Mouse (Mus musculus) lung, embryonic 14.5 days (tissue): ENCODE measurements at regions not wholly inside any gene's neighbourhood (a gene's known extent, or its start where the extent isn't known, plus 50 kb on each side); places are given as distances from the start of the nearest gene placed in this dataset.

ENCODE experiments used
- ATAC-seq: fragments of 200-750 bp; cut with Nextera tagmentation; 2 replicates; pipeline ENCODE4 v1.8.0; 2017; ENCODE audit warnings: mild to moderate bottlenecking, moderate TSS enrichment, moderate library complexity; ENCODE audit not compliant: insufficient read depth
- DNase-seq: peaks from one replicate; pipeline ENCODE4 v3.0.0-alpha.2; 2015
- H3K27ac ChIP-seq: fragments of 300-500 bp; sonication (generic); 2 replicates; pipeline ENCODE4 v1.5.1; 2014; ENCODE audit warnings: low read depth, mild to moderate bottlenecking, moderate library complexity
- H3K27me3 ChIP-seq: fragments of 300-500 bp; sonication (generic); 2 replicates; pipeline ENCODE4 v1.6.1; 2014; ENCODE audit warnings: low read length, control low read depth; ENCODE audit not compliant: insufficient read depth
- H3K36me3 ChIP-seq: fragments of 300-500 bp; sonication (generic); 2 replicates; pipeline ENCODE4 v1.6.1; 2014; ENCODE audit warnings: control low read depth; ENCODE audit not compliant: insufficient read depth
- H3K4me1 ChIP-seq: fragments of 300-500 bp; sonication (generic); 2 replicates; pipeline ENCODE4 v1.6.1; 2014; ENCODE audit warnings: antibody characterized with exemption, control low read depth; ENCODE audit not compliant: insufficient read depth
- H3K4me2 ChIP-seq: fragments of 300-500 bp; sonication (generic); 2 replicates; pipeline ENCODE4 v1.6.1; 2014; ENCODE audit warnings: mild to moderate bottlenecking
- H3K4me3 ChIP-seq: fragments of 300-500 bp; sonication (generic); 2 replicates; pipeline ENCODE4 v1.5.1; 2014; ENCODE audit warnings: low read depth, low read length
- H3K9ac ChIP-seq: fragments of 300-500 bp; sonication (generic); 2 replicates; pipeline ENCODE4 v1.6.1; 2014
- H3K9me3 ChIP-seq: fragments of 300-500 bp; sonication (generic); 2 replicates; pipeline ENCODE4 v1.6.1; 2016; ENCODE audit warnings: low read depth, low read length, control low read depth
- CTCF ChIP-seq: IDR thresholded peaks from 2 replicates; pipeline ENCODE4 v1.5.1; 2016; ENCODE audit warnings: antibody characterized with exemption, low read depth
- WGBS: fragments of 180-500 bp; shearing (Covaris S2); extraction: QIAGEN DNeasy Blood & Tissue Kit; methylation state at CpG from one replicate; pipeline ENCODE4 v1.1.7; 2014; 5-methylcytosine and 5-hydroxymethylcytosine counted together

GRCm38 (mm10) chr9:61805971-61806370, 108.4 kb downstream of the Rplp1 start:
- Histone ChIP-seq H3K4me3 (no peak overlapping the region), H3K27ac (no peak overlapping the region), H3K9me3 (no peaks in the 10 kb centered on the region), H3K9ac (no peak overlapping the region), H3K4me1 (peaks cover 10% of the 10 kb centered on the region), H3K36me3 (no peaks in the 10 kb centered on the region), H3K4me2 (no peak overlapping the region), H3K27me3 (no peaks in the 10 kb centered on the region)
- ATAC-seq (no peak), DNase-seq (no peak)
- no peak for TF ChIP-seq CTCF
- WGBS: 81% methylated on average over 2 of the region's 2 CpGs

- 41% methylated on average over 3 of the region's 3 CpGs for WGBS
- no peak overlapping the region for H3K27ac ChIP-seq
- H3K4me1 ChIP-seq: peaks cover 10% of the 10 kb centered on the region
- DNase-seq (no peak), ATAC-seq (no peak)
- no peak overlapping the region for H3K4me2 ChIP-seq
- H3K36me3 ChIP-seq: no peaks in the 10 kb centered on the region
- TF ChIP-seq CTCF: no peak
- no peak overlapping the region for H3K4me3 ChIP-seq
- no peak overlapping the region for H3K9ac ChIP-seq
- H3K9me3 ChIP-seq: no peaks in the 10 kb centered on the region
- H3K27me3 ChIP-seq: no peaks in the 10 kb centered on the region
Measured at GRCm38 (mm10) chr9:61803555-61803954, 110.8 kb downstream of the Rplp1 start.

- H3K9me3 ChIP-seq: no peaks in the 10 kb centered on the region
- no peak for TF ChIP-seq CTCF
- H3K4me1 ChIP-seq: peaks cover 7% of the 10 kb centered on the region
- H3K27me3 ChIP-seq: no peaks in the 10 kb centered on the region
- no peak overlapping the region for H3K9ac ChIP-seq
- no peak overlapping the region for H3K27ac ChIP-seq
- 55% methylated on average over 5 of the region's 5 CpGs for WGBS
- DNase-seq (no peak), ATAC-seq (no peak)
- H3K4me3 ChIP-seq: no peak overlapping the region
- H3K4me2 ChIP-seq: no peak overlapping the region
- H3K36me3 ChIP-seq: no peaks in the 10 kb centered on the region
Measured at GRCm38 (mm10) chr9:61802694-61803093, 111.6 kb downstream of the Rplp1 start.

GRCm38 (mm10) chr9:61799535-61799934, 114.8 kb downstream of the Rplp1 start:
- H3K4me3 ChIP-seq: no peak overlapping the region
- 31% methylated on average over 1 of the region's 1 CpGs for WGBS
- no peaks in the 10 kb centered on the region for H3K4me1 ChIP-seq
- no peak overlapping the region for H3K27ac ChIP-seq
- H3K9me3 ChIP-seq: no peaks in the 10 kb centered on the region
- no peak overlapping the region for H3K4me2 ChIP-seq
- H3K36me3 ChIP-seq: no peaks in the 10 kb centered on the region
- no peak for ATAC-seq
- DNase-seq: no peak
- TF ChIP-seq CTCF: no peak
- no peak overlapping the region for H3K9ac ChIP-seq
- no peaks in the 10 kb centered on the region for H3K27me3 ChIP-seq

- no peaks in the 10 kb centered on the region for H3K36me3 ChIP-seq
- no peak overlapping the region for H3K27ac ChIP-seq
- no peaks in the 10 kb centered on the region for H3K27me3 ChIP-seq
- no peak overlapping the region for H3K9ac ChIP-seq
- WGBS: 59% methylated on average over 5 of the region's 5 CpGs
- DNase-seq: no peak
- H3K9me3 ChIP-seq: no peaks in the 10 kb centered on the region
- H3K4me1 ChIP-seq: no peaks in the 10 kb centered on the region
- ATAC-seq: no peak
- no peak overlapping the region for H3K4me3 ChIP-seq
- no peak overlapping the region for H3K4me2 ChIP-seq
- no peak for TF ChIP-seq CTCF
Measured at GRCm38 (mm10) chr9:61795910-61796309, 118.4 kb downstream of the Rplp1 start.

- Histone ChIP-seq H3K27ac (no peak overlapping the region), H3K9ac (no peak overlapping the region), H3K4me3 (no peak overlapping the region), H3K36me3 (no peaks in the 10 kb centered on the region), H3K27me3 (no peaks in the 10 kb centered on the region), H3K4me1 (no peaks in the 10 kb centered on the region), H3K9me3 (no peaks in the 10 kb centered on the region), H3K4me2 (no peak overlapping the region)
- WGBS: 71% methylated on average over 11 of the region's 11 CpGs
- ATAC-seq (no peak), DNase-seq (no peak)
- no peak for TF ChIP-seq CTCF
Measured at GRCm38 (mm10) chr9:61791435-61792064, 122.8 kb downstream of the Rplp1 start.

- H3K9me3 ChIP-seq: no peaks in the 10 kb centered on the region
- H3K27me3 ChIP-seq: no peaks in the 10 kb centered on the region
- ATAC-seq (no peak), DNase-seq (no peak)
- H3K4me2 ChIP-seq: no peak overlapping the region
- no peaks in the 10 kb centered on the region for H3K4me1 ChIP-seq
- 82% methylated on average over 2 of the region's 2 CpGs for WGBS
- H3K9ac ChIP-seq: no peak overlapping the region
- H3K36me3 ChIP-seq: no peaks in the 10 kb centered on the region
- no peak overlapping the region for H3K27ac ChIP-seq
- no peak overlapping the region for H3K4me3 ChIP-seq
- no peak for TF ChIP-seq CTCF
Measured at GRCm38 (mm10) chr9:61790849-61791248, 123.5 kb downstream of the Rplp1 start.
